Mouse (Mus musculus) ES-CJ7 (cell line): ENCODE measurements at regions not wholly inside any gene's neighbourhood (a gene's known extent, or its start where the extent isn't known, plus 50 kb on each side); places are given as distances from the start of the nearest gene placed in this dataset.
"Not testable (repeated sequence)": the region's sequence is repeated elsewhere in the genome, so short reads cannot be mapped to it uniquely, and the experiment has no call there.

Experiments used
- DNase-seq: peaks from one replicate; pipeline ENCODE4 v3.0.0; 2011; ENCODE audit warnings: low read depth, low spot score

GRCm38 (mm10) chr14:104410730-104411129 lies 57.1 kb downstream of the Pou4f1 start:
- no peak for DNase-seq

- DNase-seq, result no peak
Observed at GRCm38 (mm10) chr14:104410292-104410691, 57.5 kb downstream of the Pou4f1 start.

- no peak for DNase-seq
Observed at GRCm38 (mm10) chr14:104406062-104406461, 61.7 kb downstream of the Pou4f1 start.

- no peak for DNase-seq
Observed at GRCm38 (mm10) chr14:104389297-104390071, 78.3 kb downstream of the Pou4f1 start.

GRCm38 (mm10) chr14:104388879-104389278 lies 78.9 kb downstream of the Pou4f1 start:
- DNase-seq, result no peak

GRCm38 (mm10) chr14:104380986-104381385 lies 86.8 kb downstream of the Pou4f1 start:
- DNase-seq, result no peak

- DNase-seq, result no peak
Observed at GRCm38 (mm10) chr14:104372776-104373175, 95.0 kb downstream of the Pou4f1 start.

GRCm38 (mm10) chr14:104356636-104357035 lies 111.2 kb downstream of the Pou4f1 start:
- peak; percentile 1 for DNase-seq

GRCm38 (mm10) chr14:104336783-104337182 lies 131.0 kb downstream of the Pou4f1 start:
- not testable (repeated sequence) for DNase-seq

GRCm38 (mm10) chr14:104326089-104326488 lies 141.7 kb downstream of the Pou4f1 start:
- no peak for DNase-seq

GRCm38 (mm10) chr14:104300141-104300540 lies 167.7 kb downstream of the Pou4f1 start:
- DNase-seq, result no peak

GRCm38 (mm10) chr14:104298312-104298711 lies 169.5 kb downstream of the Pou4f1 start:
- no peak for DNase-seq

- DNase-seq, result no peak
Observed at GRCm38 (mm10) chr14:104297316-104298311, 170.2 kb downstream of the Pou4f1 start.

GRCm38 (mm10) chr14:104293814-104294213 lies 174.0 kb downstream of the Pou4f1 start:
- no peak for DNase-seq

GRCm38 (mm10) chr14:104293147-104293546 lies 174.7 kb downstream of the Pou4f1 start:
- DNase-seq, result no peak

- no peak for DNase-seq
Observed at GRCm38 (mm10) chr14:104280353-104280752, 187.4 kb downstream of the Pou4f1 start.

- DNase-seq, result no peak
Observed at GRCm38 (mm10) chr14:104279890-104280289, 187.9 kb downstream of the Pou4f1 start.

- no peak for DNase-seq
Observed at GRCm38 (mm10) chr14:104274752-104275151, 193.0 kb downstream of the Pou4f1 start.

- no peak for DNase-seq
Observed at GRCm38 (mm10) chr14:104264919-104265764, 202.7 kb downstream of the Pou4f1 start.

- no peak for DNase-seq
Observed at GRCm38 (mm10) chr14:104216965-104217364, 250.8 kb downstream of the Pou4f1 start.

- DNase-seq, result no peak
Observed at GRCm38 (mm10) chr14:104210719-104211118, 257.1 kb downstream of the Pou4f1 start.
